Mouse (Mus musculus): ENCODE results near the gene Slc25a26. TPM values are rescaled to one million over a fixed set of nuclear protein-coding genes. Genes with fewer than 3 reads are reported as not detected.

Slc25a26 gene
- total RNA-seq, 2 experiments from 2014 or later: 13.7 to 15.8 TPM

- intact Hi-C loops (cut with DNase I): loop anchor here (5.0 kb wide), 1 partner anchor 70 kb away; no protein-coding TSS in a partner anchor
- no peak for DNase-seq (ENCODE audit: low spot score in 2 of 2)
These were observed 126.7 kb downstream of the Slc25a26 start for GRCm38 (mm10) chr6:94626807-94627206.

GRCm38 (mm10) chr6:94627714-94628595 lies 127.8 kb downstream of the Slc25a26 start:
- intact Hi-C loops (cut with DNase I): loop anchor here (5.0 kb wide), 1 partner anchor 69 kb away; no protein-coding TSS in a partner anchor
- DNase-seq (ENCODE audit: low spot score in 2 of 2): no peak

- DNase-seq (ENCODE audit: low spot score in 2 of 2): no peak
- intact Hi-C loops (cut with DNase I): loop anchor here (5.0 kb wide), 1 partner anchor 69 kb away; no protein-coding TSS in a partner anchor
These were observed 128.7 kb downstream of the Slc25a26 start for GRCm38 (mm10) chr6:94628787-94629186.

- no peak for DNase-seq (ENCODE audit: low spot score in 2 of 2)
- intact Hi-C loops (cut with DNase I): no loop called here
These were observed 131.1 kb downstream of the Slc25a26 start for GRCm38 (mm10) chr6:94631051-94631778.

GRCm38 (mm10) chr6:94631779-94632082 lies 131.6 kb downstream of the Slc25a26 start:
- intact Hi-C loops (cut with DNase I): no loop called here
- no peak for DNase-seq (ENCODE audit: low spot score in 2 of 2)

GRCm38 (mm10) chr6:94634274-94634673 lies 134.1 kb downstream of the Slc25a26 start:
- no peak for DNase-seq (ENCODE audit: low spot score in 2 of 2)
- intact Hi-C loops (cut with DNase I): no loop called here

GRCm38 (mm10) chr6:94634710-94635109 lies 134.6 kb downstream of the Slc25a26 start:
- intact Hi-C loops (cut with DNase I): no loop called here
- DNase-seq (ENCODE audit: low spot score in 2 of 2): no peak

- intact Hi-C loops (cut with DNase I): no loop called here
- DNase-seq (ENCODE audit: low spot score in 2 of 2): no peak
These were observed 135.2 kb downstream of the Slc25a26 start for GRCm38 (mm10) chr6:94635343-94635742.

- DNase-seq (ENCODE audit: low spot score in 2 of 2): no peak
- intact Hi-C loops (cut with DNase I): no loop called here
These were observed 136.9 kb downstream of the Slc25a26 start for GRCm38 (mm10) chr6:94637024-94637434.

- intact Hi-C loops (cut with DNase I): no loop called here
- peak in 1 of 2 experiments; percentile 41 for DNase-seq (ENCODE audit: low spot score in 2 of 2)
These were observed 140.2 kb downstream of the Slc25a26 start for GRCm38 (mm10) chr6:94640297-94640696.

GRCm38 (mm10) chr6:94642048-94642447 lies 141.9 kb downstream of the Slc25a26 start:
- intact Hi-C loops (cut with DNase I): no loop called here

GRCm38 (mm10) chr6:94643989-94644388 lies 143.9 kb downstream of the Slc25a26 start:
- intact Hi-C loops (cut with DNase I): no loop called here

More at GRCm38 (mm10) chr6:94642048-94642447, 141.9 kb downstream of the Slc25a26 start:
- no peak for DNase-seq (ENCODE audit: low spot score in 2 of 2)

GRCm38 (mm10) chr6:94644641-94645040 lies 144.5 kb downstream of the Slc25a26 start:
- intact Hi-C loops (cut with DNase I): no loop called here
- no peak for DNase-seq (ENCODE audit: low spot score in 2 of 2)

More at GRCm38 (mm10) chr6:94643989-94644388, 143.9 kb downstream of the Slc25a26 start:
- DNase-seq (ENCODE audit: low spot score in 2 of 2): no peak

- intact Hi-C loops (cut with DNase I): no loop called here
- no peak for DNase-seq (ENCODE audit: low spot score in 2 of 2)
These were observed 145.6 kb downstream of the Slc25a26 start for GRCm38 (mm10) chr6:94645723-94646122.

GRCm38 (mm10) chr6:94646274-94646863 lies 146.2 kb downstream of the Slc25a26 start:
- intact Hi-C loops (cut with DNase I): no loop called here
- DNase-seq (ENCODE audit: low spot score in 2 of 2): no peak

GRCm38 (mm10) chr6:94646902-94647301 lies 146.8 kb downstream of the Slc25a26 start:
- DNase-seq (ENCODE audit: low spot score in 2 of 2): no peak
- intact Hi-C loops (cut with DNase I): no loop called here

- peak in 1 of 2 experiments; percentile 39 for DNase-seq (ENCODE audit: low spot score in 2 of 2)
- intact Hi-C loops (cut with DNase I): no loop called here
These were observed 147.7 kb downstream of the Slc25a26 start for GRCm38 (mm10) chr6:94647574-94648430.

- intact Hi-C loops (cut with DNase I): no loop called here
- DNase-seq (ENCODE audit: low spot score in 2 of 2): no peak
These were observed 148.4 kb downstream of the Slc25a26 start for GRCm38 (mm10) chr6:94648496-94648895.

- intact Hi-C loops (cut with DNase I): no loop called here
- no peak for DNase-seq (ENCODE audit: low spot score in 2 of 2)
These were observed 149.5 kb downstream of the Slc25a26 start for GRCm38 (mm10) chr6:94649637-94650036.

All from left cerebral cortex, postnatal 14 days (tissue).